Mouse (Mus musculus) thymus, postnatal 10 days (tissue): Measurements from ENCODE around the gene Fpgs.

Source experiments
- DNase-seq, 2 experiments: peaks; one replicate each; pipeline ENCODE4 v3.0.0; 2021; ENCODE audit warnings: low spot score in 2 of 2

Gene Fpgs

GRCm38 (mm10) chr2:32724832-32725790, 21.2 kb upstream of the Fpgs start:
- DNase-seq: peak; percentile 51 to 56

DNA sequence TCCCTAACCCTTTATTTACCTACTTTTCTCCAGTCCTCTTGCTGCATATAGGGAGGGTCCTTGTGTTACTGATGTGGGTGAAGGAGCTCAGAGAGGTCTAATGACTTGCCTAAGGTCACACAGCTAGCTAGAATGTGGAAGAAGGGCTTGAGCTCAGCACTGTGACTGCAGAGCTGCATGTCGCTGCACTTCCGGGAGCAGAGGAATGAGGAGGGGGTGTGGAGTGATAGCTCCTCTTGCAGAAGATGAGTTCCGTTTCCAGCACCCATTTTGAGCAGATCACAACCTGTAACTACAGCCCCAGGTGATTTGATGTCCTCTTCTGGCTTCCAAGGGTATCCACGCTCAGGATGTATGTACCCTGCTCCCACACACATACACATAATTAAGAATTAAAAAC, 20.2 kb upstream of the Fpgs start:
- DNase-seq: no peak

DNA sequence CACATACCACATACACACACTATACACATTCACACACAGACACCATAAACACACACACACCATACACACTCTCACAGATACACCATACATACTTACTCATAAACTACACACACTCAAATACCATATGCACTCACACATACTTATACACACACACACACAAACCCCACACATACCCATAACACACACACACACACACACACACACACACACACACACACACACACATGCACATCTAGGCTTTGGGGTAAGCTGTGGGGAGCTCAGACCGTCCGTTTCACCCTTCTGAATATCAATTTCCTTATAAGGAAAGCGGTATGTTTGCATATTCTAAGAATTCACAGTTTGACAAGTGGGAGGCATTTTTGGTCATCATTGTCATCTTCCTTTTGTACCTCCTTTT, 18.6 kb upstream of the Fpgs start:
- DNase-seq: no peak

- peak in 1 of 2 experiments; percentile 24 for DNase-seq
These were observed 18.1 kb upstream of the Fpgs start for GRCm38 (mm10) chr2:32722046-32722445.

- DNase-seq: peak; percentile 48 to 54
These were observed 16.8 kb upstream of the Fpgs start, which contains the start of gene Sh2d3c for GRCm38 (mm10) chr2:32720681-32721229. Gene Sh2d3c, plus strand, starts transcription at chr2:32721055.

DNA sequence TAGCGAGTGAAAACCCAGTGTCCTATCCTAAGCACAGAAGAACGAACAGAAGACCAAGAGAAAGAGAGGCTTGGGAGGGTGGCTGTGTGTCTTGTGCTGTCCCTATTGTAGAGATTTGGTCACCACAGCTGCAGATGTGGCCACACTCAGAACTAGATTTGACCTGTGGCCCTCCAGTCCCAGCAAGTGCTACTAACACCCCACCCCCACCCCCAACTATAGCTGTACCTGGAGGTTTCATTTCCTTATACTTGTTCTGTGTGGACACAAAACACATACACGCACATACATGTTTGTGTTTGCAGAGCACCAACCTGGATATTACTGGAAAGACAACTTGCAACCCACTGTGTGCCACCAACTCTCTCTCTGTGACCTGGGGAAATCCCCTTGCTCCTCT, 16.1 kb upstream of the Fpgs start:
- DNase-seq: no peak

GRCm38 (mm10) chr2:32718761-32719160, 14.8 kb upstream of the Fpgs start:
- peak in 1 of 2 experiments; percentile 25 for DNase-seq

DNA sequence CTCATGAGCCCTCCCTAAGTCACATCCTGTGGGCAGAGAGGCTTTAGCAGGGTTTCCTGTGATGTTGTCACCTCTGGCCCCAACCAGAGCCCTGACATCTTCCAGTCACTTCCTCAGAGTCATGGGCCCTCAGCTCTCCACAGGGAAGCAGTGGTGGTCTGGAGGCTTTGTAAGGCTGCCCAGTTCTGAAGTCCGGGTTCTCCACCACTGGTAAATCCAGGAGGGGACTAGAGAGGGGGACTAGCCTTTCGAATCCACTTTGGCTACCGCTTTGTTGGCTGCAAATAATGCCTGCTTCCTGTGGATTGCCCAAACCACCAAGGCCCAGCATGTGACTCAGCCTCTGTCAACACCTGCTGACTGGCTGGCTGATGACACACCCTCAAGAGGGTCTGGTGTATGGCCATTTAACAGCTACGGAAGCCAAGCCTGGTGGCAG, 11.1 kb upstream of the Fpgs start:
- no peak for DNase-seq

DNA sequence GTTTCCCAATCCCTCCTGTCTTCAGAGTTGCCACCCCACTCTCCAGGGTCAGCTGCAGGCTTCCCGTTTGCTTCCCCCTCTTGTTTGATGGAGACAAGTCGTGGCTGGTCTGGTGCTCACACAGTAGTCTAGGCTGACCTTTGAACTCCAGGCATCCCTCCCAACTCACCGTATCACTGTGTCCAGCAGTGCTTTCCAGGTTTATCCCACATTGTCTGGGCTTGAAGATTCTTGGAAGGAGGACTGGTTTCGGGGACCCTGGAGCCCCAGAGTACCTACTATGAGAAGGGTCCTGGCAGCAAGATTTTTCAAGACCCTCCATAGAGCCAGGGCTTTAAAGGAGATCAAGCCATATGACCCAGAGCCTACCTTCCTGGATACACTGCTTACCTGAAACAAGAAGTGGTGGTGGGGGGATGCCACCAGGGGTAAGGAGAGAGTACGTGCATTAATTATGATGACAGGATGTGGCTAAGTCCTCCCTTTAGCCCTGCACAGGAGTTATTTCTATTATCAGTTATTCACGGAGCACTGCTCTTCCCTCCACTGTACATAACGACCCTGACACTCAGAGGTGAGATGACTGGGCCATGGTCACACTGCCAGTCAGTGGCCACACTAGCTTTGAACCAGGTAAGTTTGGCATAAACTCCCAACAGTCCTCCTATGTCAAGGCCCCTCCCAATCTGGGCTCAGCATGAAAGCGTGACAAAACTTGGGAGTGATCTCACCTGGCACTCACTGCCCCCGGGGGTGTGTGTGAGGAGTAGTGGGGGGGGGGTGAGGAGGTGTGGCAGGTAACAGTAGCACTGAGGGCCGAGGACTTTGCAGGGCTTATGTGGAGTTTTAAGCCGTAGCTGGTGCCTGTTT, 10.4 kb upstream of the Fpgs start:
- peak in 1 of 2 experiments; percentile 27 for DNase-seq

DNA sequence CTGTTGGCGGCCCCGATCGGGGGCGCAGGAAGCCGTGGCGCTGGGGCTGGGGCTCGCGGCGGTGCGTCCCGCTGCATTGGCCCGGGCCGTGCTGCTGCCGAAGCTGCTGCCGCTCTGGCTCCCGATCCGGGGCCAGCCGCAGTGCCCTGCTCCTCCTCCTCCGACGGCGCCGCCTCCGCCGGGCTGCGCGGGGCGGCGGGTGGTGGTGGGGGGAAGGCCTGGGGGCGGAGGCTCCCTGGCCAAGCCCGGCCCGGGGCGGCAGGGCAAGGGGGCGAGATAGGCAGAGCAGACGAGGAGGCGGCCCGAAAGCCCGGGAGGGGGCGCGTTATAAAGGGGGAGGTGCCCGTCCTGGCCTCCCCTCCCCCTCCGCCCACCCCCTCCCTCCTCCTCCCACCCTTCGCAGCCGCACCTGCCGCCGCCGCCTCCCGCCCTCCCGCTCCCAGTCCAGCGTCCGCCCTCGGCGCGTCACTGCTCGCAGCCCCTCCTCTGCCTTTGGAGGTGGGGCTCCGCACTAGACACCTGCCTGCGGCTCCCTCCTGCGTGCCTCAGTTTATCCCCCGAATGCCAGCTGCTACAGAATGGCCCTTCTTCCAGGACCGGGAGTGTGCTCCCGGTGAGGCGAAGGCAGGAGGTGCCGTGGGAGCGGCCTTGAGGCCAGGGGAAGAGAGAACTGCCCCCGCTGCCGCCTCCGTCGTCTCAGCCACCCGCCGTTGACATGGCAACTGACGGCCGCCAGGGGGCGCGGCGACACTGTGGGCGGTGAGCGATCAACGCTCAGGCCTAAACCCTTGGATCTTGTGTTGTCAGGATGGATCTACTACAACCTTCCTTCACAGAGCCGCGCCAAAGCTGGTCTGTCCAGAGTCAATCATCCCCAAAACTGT, 9.2 kb upstream of the Fpgs start, which contains the start of gene Cdk9:
Cdk9 (minus strand) TSS at position 143 of the 884 bp plus-strand sequence.
- peak; percentile 94 to 95 for DNase-seq

DNA sequence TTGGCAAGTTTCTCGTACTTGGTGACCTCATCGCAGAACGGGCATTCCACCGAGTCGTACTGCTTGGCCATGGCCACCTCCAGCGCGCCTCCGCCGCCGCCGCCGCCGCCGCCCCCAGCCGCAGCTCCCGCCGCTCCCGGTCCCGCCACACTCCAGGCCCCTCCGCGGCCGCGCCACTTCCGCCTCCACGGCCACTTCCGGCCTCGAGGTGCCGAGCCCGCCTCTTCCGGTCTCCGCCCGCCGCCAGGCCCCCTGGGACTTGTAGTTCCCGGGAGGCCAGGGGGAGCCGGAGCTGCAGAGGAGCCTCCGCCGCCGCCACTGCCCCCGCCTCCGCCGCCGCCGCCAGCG, 8.6 kb upstream of the Fpgs start:
- peak; percentile 93 to 95 for DNase-seq

- DNase-seq: peak; percentile 65 to 68
These were observed 8.2 kb upstream of the Fpgs start for GRCm38 (mm10) chr2:32712108-32712551.

DNA sequence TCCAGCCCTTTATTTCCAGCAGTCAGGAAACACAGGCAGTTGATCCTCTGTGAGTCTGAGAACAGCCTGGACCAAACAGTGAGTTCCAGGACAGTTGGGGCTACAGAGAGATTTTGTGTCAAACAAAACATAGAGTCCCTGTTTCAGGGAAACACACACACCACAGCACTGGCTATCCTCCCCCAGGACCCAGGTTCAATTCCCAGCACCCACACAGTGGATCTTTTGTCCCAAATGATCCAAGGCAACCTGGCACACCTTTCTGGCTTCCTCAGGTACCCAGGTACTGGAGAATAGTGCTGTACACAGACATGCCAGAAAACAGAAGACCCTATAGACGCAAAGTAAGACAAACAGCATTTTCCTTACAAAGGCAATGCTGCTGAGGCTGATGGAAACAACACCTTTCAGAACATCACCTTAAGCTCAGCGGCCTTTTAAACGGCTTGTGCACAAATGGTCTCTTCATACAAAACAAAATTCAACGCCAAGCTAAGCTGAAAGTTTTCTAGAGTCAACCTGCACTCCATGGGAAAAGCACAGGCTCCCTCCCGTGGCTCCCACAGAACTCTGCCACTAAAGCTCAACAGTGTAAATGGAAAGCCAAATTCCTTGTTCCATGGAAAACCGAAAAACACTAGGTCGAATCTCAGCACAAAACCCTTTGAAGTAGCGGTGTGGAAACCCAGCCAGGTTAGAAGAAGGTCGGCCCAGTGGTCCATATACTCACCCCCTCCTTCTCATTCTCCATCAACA, 7.5 kb upstream of the Fpgs start:
- no peak for DNase-seq

- no peak for DNase-seq
These were observed 6.5 kb upstream of the Fpgs start for GRCm38 (mm10) chr2:32710425-32710824.

GRCm38 (mm10) chr2:32709521-32710137, 5.7 kb upstream of the Fpgs start:
- DNase-seq: no peak

DNA sequence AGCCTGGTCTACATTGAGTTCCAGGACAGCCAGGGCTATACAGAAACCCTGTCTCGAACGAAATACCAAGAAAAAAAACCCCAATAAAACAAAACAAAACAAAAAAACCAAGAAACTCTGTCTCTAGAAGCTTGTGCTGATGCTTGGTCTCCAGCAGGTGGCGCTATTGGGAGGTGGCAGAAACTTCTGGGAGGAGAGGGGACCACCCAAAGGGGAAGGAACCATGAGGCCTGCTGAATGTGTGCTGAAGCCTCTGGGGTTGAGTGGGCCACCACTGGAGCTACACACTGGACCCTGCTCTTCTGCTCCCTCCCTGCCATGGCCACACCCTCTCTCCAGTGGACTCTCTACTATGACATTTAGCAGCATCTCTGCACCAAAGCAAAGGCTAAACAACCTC, 4.7 kb upstream of the Fpgs start:
- peak; percentile 50 to 88 for DNase-seq

DNA sequence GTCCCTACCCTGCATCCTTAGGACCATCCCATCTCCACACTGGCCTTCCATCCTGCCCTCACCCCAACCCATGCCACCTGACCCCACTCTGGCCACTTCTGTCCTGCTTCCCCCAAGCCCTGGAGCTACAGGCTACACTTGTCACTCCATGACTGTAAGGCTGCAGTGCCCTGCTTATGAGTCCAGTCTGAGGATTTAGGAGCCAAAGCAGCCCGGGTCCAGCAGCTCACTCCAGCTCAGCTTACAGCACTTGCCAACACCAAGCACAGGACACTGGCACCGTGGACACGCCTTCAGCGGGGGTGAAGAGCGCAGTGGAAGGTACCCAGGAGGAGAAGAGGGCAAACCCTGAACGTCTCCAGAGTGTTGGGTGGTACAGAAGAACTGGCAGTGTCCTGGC, 3.0 kb upstream of the Fpgs start:
- DNase-seq: no peak

GRCm38 (mm10) chr2:32705018-32705417, 1.1 kb upstream of the Fpgs start:
- DNase-seq: no peak

DNA sequence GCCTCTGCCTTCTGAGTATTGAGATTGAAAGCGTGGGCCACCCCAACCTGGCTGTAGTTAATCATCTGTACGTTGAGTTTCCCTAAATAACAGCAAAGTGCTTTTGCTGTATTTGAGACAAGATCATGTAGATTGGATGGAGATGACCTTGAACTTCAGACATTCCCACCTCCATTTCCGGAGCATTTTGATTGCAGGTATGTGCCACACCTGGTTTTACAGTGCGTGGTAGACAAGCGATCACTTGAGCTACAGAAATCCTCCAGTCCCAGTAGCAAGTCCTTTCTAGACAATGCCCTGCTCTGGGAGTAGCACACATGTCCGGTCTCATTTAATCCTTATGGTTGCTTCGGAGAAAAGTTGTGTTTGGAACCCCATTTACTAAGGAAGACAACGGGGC, 899 bp downstream of the Fpgs start:
- no peak for DNase-seq
